Comparison of ENCODE assay signal across 24 mouse cellular contexts in genomic region chr9:99853356-99853755, GRCm38 (mm10). TPM values are rescaled to one million over a fixed set of nuclear protein-coding genes. Genes with fewer than 3 reads are reported as not detected.
DNase-seq lines count a peak whose midpoint lies in the region; ATAC-seq and TF ChIP-seq lines count a peak whose summit lies in the region.
"Had no signal": no experiment of that assay in that cellular context is flagged by ENCODE, and none has a peak within 500 bp of the region (broad histone marks: within the 10 kb centered on the region; RNA-seq: fewer than 3 reads in every experiment).

No protein-coding gene starts in this region.

- no peaks in the 10 kb centered on the region for H3K4me1 ChIP-seq in midbrain, embryonic 11.5 days (ENCODE audit: control insufficient read depth, insufficient read depth, low read length)
- no peaks in the 10 kb centered on the region for H3K4me1 ChIP-seq in midbrain, postnatal 0 days (ENCODE audit: insufficient read depth, low read length)

- WGBS in midbrain, embryonic 11.5 days: 41% methylated on average over 11 of the region's 11 CpGs
- 39% methylated on average over 11 of the region's 11 CpGs for WGBS in midbrain, postnatal 0 days

- DNase-seq in heart, adult 11 months: peak; percentile 63
- DNase-seq in heart, adult 8-10 months (ENCODE audit: low spot score): no peak
- DNase-seq in midbrain, embryonic 11.5 days (ENCODE audit: low spot score, missing footprints): peak; percentile 82
- DNase-seq in midbrain, postnatal 0 days (ENCODE audit: low spot score): no peak
- DNase-seq: adrenal gland, adult 2 months; adrenal gland, adult 8-10 months; adrenal gland, postnatal 10 days; adrenal gland, postnatal 14 days; adrenal gland, postnatal 25 days; adrenal gland, postnatal 36 days; B cell, adult 2 months; cerebellum, adult 11 months; cerebellum, adult 11-12 months; cerebellum, adult 18-20 months had no signal

- H3K9ac ChIP-seq in midbrain, embryonic 11.5 days (ENCODE audit: low read length): no peak overlapping the region
- H3K9ac ChIP-seq in midbrain, postnatal 0 days (replicated peaks; ENCODE audit: low read length, poor library complexity, severe bottlenecking): no peak overlapping the region

- no peak overlapping the region for H3K4me3 ChIP-seq in midbrain, embryonic 11.5 days (ENCODE audit: low read depth, low read length)
- no peak overlapping the region for H3K4me3 ChIP-seq in midbrain, postnatal 0 days (ENCODE audit: low read depth, low read length)

- no peak overlapping the region for H3K27ac ChIP-seq in midbrain, embryonic 11.5 days (ENCODE audit: low read depth, low read length)
- H3K27ac ChIP-seq in midbrain, postnatal 0 days (ENCODE audit: low read depth, low read length): no peak overlapping the region

- TF ChIP-seq CTCF in midbrain, postnatal 0 days (IDR thresholded peaks at IDR 0.05): no peak

- H3K27me3 ChIP-seq in midbrain, embryonic 11.5 days (ENCODE audit: control insufficient read depth, insufficient read depth, low read length): no peaks in the 10 kb centered on the region
- H3K27me3 ChIP-seq in midbrain, postnatal 0 days (ENCODE audit: insufficient read depth, low read length): no peaks in the 10 kb centered on the region
- H3K27me3 ChIP-seq: CH12.LX had no signal

- H3K36me3 ChIP-seq in midbrain, embryonic 11.5 days (ENCODE audit: control insufficient read depth, insufficient read depth, low read length): no peaks in the 10 kb centered on the region
- H3K36me3 ChIP-seq in midbrain, postnatal 0 days (ENCODE audit: insufficient read depth, low read length): no peaks in the 10 kb centered on the region
- H3K36me3 ChIP-seq: G1E had no signal

- ATAC-seq in midbrain, embryonic 11.5 days (ENCODE audit: low FRiP score): no peak
- no peak for ATAC-seq in midbrain, postnatal 0 days (ENCODE audit: low FRiP score)
- ATAC-seq: activated CD4-positive, CD25-positive, alpha-beta regulatory T cell, adult 4 months; CD4-positive, CD25-positive, alpha-beta regulatory T cell, adult 4 months; Patski had no signal

- no peaks in the 10 kb centered on the region for H3K9me3 ChIP-seq in midbrain, embryonic 11.5 days (ENCODE audit: control insufficient read depth, low read length)
- H3K9me3 ChIP-seq in midbrain, postnatal 0 days (ENCODE audit: low read length): no peaks in the 10 kb centered on the region

- H3K4me2 ChIP-seq in midbrain, embryonic 11.5 days: no peak overlapping the region
- no peak overlapping the region for H3K4me2 ChIP-seq in midbrain, postnatal 0 days (ENCODE audit: low read depth, low read length, poor library complexity, severe bottlenecking)

RNA-seq across cellular contexts. Expression of gene Sox14, which starts 22.6 kb away (rescaled TPM):
- not detected for total RNA-seq in heart, adult 8-10 months (2022)
- polyA plus RNA-seq in midbrain, embryonic 11.5 days (2014; fragmentation: Nextera tagmentation; extraction: Ambion mirVana): 12.4 and 14.0 TPM in 2 replicates
- total RNA-seq in midbrain, postnatal 0 days (2014; rRNA removed): 23.3 and 33.5 TPM in 2 replicates
- 45.7 and 46.8 TPM in 2 replicates for polyA plus RNA-seq in midbrain, postnatal 0 days (2015; fragmentation: Nextera tagmentation; extraction: Ambion mirVana)
- total RNA-seq: adrenal gland, adult 18-20 months; adrenal gland, adult 2 months; adrenal gland, adult 8-10 months; adrenal gland, postnatal 10 days; adrenal gland, postnatal 14 days; adrenal gland, postnatal 25 days; adrenal gland, postnatal 36 days; adrenal gland, postnatal 4 days; CH12.LX; ES-E14; MEL had no signal
- polyA plus RNA-seq: activated CD4-positive, CD25-positive, alpha-beta regulatory T cell, adult 4 months; adrenal gland, adult 2 months; C2C12; CD4-positive, CD25-positive, alpha-beta regulatory T cell, adult 4 months; G1E; Patski had no signal

Comparison
In these comparisons a context has a peak if more than half of its experiments do, and no peak if none do; other contexts are left out.
1. DNase-seq: peak in heart, adult 11 months (single experiment) and midbrain, embryonic 11.5 days (single experiment); none in heart, adult 8-10 months (single experiment) and midbrain, postnatal 0 days (single experiment).
2. RNA of gene Sox14, which starts 22.6 kb away (total RNA-seq): 23.3 to 33.5 TPM in midbrain, postnatal 0 days; not detected in heart, adult 8-10 months; every median in the first group is over 10 times any median in the second.